Mouse (Mus musculus): ENCODE measurements at regions not wholly inside any gene's neighbourhood (a gene's known extent, or its start where the extent isn't known, plus 50 kb on each side); places are given as distances from the start of the nearest gene placed in this dataset.

DNA sequence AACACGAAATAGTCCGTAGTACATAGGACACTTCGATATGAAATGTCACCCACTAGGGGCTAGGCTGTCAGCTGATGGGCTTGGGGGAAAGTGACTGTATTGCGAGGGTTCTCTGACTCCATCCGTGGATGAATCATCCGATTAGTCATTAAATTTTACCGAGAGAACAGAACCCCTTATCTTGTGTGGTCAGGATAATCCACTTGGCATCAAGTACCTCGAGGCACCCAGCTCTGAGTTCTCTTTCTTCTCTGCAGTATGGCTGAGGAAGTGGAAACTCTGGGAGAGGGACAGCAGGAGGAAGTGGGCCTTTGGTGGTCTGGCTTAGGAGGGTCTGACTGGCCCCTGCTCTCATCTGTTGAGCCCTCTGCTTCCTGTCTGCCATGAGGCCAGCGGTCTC, 67.2 kb upstream of the Pomp start:
- no peak for TF ChIP-seq SMC3 (IDR thresholded peaks at IDR 0.05; ENCODE audit: low read depth, low read length)
- TF ChIP-seq CTCF (IDR thresholded peaks at IDR 0.05 in 2 of 3, conservative IDR thresholded peaks at IDR 0.05 in 1 of 3; ENCODE audit: control insufficient read depth in 1 of 3, insufficient read depth in 1 of 3, low read depth in 2 of 3, low read length in 3 of 3, poor library complexity in 1 of 3, severe bottlenecking in 1 of 3), result no peak
- no peak for TF ChIP-seq POLR2A (IDR thresholded peaks at IDR 0.05; ENCODE audit: control insufficient read depth in 1 of 2, insufficient read depth in 1 of 2, low read depth in 1 of 2, low read length in 2 of 2, poor library complexity in 1 of 2)
- no peak for TF ChIP-seq JUND (IDR thresholded peaks at IDR 0.05; ENCODE audit: low read depth, low read length)
- TF ChIP-seq MAX (IDR thresholded peaks at IDR 0.05; ENCODE audit: low read length), result no peak
- no peak for TF ChIP-seq USF1 (IDR thresholded peaks at IDR 0.05; ENCODE audit: low read depth, low read length)
- no peak for TF ChIP-seq NELFE (IDR thresholded peaks at IDR 0.05; ENCODE audit: low read depth, low read length)
- no peak for TF ChIP-seq UBTF (IDR thresholded peaks at IDR 0.05; ENCODE audit: borderline replicate concordance, insufficient read depth, low read depth, low read length)
- no peak for TF ChIP-seq E2F4 (IDR thresholded peaks at IDR 0.05; ENCODE audit: borderline replicate concordance, low read depth, low read length)
- no peak for TF ChIP-seq ZNF384 (IDR thresholded peaks at IDR 0.05; ENCODE audit: low read depth, low read length)

Measured in MEL (cell line).